Mouse (Mus musculus): ENCODE measurements at regions not wholly inside any gene's neighbourhood (a gene's known extent, or its start where the extent isn't known, plus 50 kb on each side); places are given as distances from the start of the nearest gene placed in this dataset.

DNA sequence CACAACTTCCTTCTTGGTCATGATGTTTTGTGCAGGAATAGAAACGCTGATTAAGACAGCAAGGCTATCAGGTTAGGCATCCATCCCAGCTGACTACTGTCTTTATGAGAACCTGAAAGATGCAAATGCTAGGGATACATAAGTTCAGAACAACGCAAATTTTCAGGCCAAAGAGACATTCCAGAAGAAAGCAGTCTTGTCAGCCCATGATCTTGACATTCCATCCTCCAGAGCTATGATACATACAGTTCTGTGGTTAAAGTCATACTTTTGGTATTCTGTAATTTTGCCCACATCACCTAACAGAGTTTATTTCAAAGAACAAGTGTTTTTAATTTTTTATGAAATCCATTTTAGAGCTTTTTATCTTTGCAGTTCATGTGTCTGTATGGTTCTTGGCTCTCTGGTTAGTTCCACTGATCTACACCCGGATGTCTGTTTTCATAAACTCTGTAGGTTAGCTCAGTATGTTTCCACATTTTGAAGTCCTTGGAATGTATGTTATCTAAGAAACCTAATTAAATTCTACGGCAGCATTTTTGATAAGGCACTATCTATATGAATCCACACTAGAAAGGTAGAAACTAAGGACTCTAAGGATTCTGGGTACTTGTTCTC, 88.5 kb upstream of the Kcna4 start:
- H3K4me3 ChIP-seq, result no peak overlapping the region
- WGBS, result 87% methylated on average over 4 of the region's 4 CpGs

GRCm38 (mm10) chr2:107202474-107202858, 88.0 kb upstream of the Kcna4 start:
- WGBS, result 70% methylated on average over 3 of the region's 3 CpGs
- Histone ChIP-seq H3K9ac (no peak overlapping the region), H3K27me3 (no peaks in the 10 kb centered on the region), H3K4me1 (no peaks in the 10 kb centered on the region), H3K4me2 (no peak overlapping the region), H3K36me3 (ENCODE audit: poor library complexity, severe bottlenecking) (no peaks in the 10 kb centered on the region), H3K27ac (no peak overlapping the region), H3K4me3 (no peak overlapping the region), H3K9me3 (replicated peaks) (no peaks in the 10 kb centered on the region)
- ATAC-seq, result peak; percentile 61; the same call in 1 of the 2 replicates

More for the DNA sequence above, 88.5 kb upstream of the Kcna4 start:
- no peak overlapping the region for H3K4me2 ChIP-seq
- H3K36me3 ChIP-seq (ENCODE audit: poor library complexity, severe bottlenecking), result no peaks in the 10 kb centered on the region
- no peaks in the 10 kb centered on the region for H3K9me3 ChIP-seq (replicated peaks)
- H3K27ac ChIP-seq, result no peak overlapping the region
- ATAC-seq, result 0 out of 2 replicates have a peak, but pooled peaks have one; percentile 50
- H3K9ac ChIP-seq, result no peak overlapping the region
- H3K4me1 ChIP-seq, result no peaks in the 10 kb centered on the region
- H3K27me3 ChIP-seq, result no peaks in the 10 kb centered on the region

GRCm38 (mm10) chr2:107221544-107221943, 68.9 kb upstream of the Kcna4 start:
- no peak overlapping the region for H3K4me2 ChIP-seq
- 80% methylated on average over 1 of the region's 1 CpGs for WGBS
- H3K27me3 ChIP-seq, result no peaks in the 10 kb centered on the region
- no peak overlapping the region for H3K4me3 ChIP-seq
- H3K27ac ChIP-seq, result no peak overlapping the region
- no peaks in the 10 kb centered on the region for H3K9me3 ChIP-seq (replicated peaks)
- H3K36me3 ChIP-seq (ENCODE audit: poor library complexity, severe bottlenecking), result no peaks in the 10 kb centered on the region
- H3K9ac ChIP-seq, result no peak overlapping the region
- ATAC-seq, result no peak
- H3K4me1 ChIP-seq, result no peaks in the 10 kb centered on the region

DNA sequence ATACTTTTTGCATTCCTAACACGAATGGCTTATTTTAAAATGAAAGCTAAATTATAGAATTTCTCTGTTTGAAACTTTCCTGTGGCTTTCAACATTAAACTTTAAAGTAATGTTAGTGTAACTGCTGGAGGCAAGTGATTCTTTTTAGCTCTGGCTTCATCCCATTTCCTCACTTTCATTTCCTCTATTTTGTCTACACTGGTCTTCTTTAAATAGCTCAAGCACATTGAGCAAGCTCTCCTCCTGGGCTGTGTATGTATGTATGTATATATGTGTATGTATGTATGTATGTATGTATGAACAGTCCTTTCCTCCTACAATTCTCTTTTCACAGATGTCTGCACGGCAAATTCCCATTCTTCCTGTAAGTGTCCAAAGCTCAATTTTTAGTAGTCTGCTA, 65.8 kb upstream of the Kcna4 start:
- no peak overlapping the region for H3K4me3 ChIP-seq
- H3K4me2 ChIP-seq, result no peak overlapping the region
- H3K27ac ChIP-seq, result no peak overlapping the region
- no peaks in the 10 kb centered on the region for H3K4me1 ChIP-seq
- no peaks in the 10 kb centered on the region for H3K9me3 ChIP-seq (replicated peaks)
- no peaks in the 10 kb centered on the region for H3K36me3 ChIP-seq (ENCODE audit: poor library complexity, severe bottlenecking)
- 85% methylated on average over 2 of the region's 2 CpGs for WGBS
- ATAC-seq, result no peak
- no peak overlapping the region for H3K9ac ChIP-seq
- no peaks in the 10 kb centered on the region for H3K27me3 ChIP-seq

GRCm38 (mm10) chr2:107227486-107227885, 63.0 kb upstream of the Kcna4 start:
- Histone ChIP-seq H3K27me3 (no peaks in the 10 kb centered on the region), H3K4me3 (no peak overlapping the region), H3K9me3 (replicated peaks) (no peaks in the 10 kb centered on the region), H3K9ac (no peak overlapping the region), H3K4me2 (no peak overlapping the region), H3K4me1 (no peaks in the 10 kb centered on the region), H3K36me3 (ENCODE audit: poor library complexity, severe bottlenecking) (no peaks in the 10 kb centered on the region), H3K27ac (no peak overlapping the region)
- 92% methylated on average over 2 of the region's 2 CpGs for WGBS
- ATAC-seq, result no peak

GRCm38 (mm10) chr2:107228287-107228686, 62.2 kb upstream of the Kcna4 start:
- Histone ChIP-seq H3K4me1 (no peaks in the 10 kb centered on the region), H3K27me3 (no peaks in the 10 kb centered on the region), H3K9ac (no peak overlapping the region), H3K9me3 (replicated peaks) (no peaks in the 10 kb centered on the region), H3K36me3 (ENCODE audit: poor library complexity, severe bottlenecking) (no peaks in the 10 kb centered on the region), H3K4me2 (no peak overlapping the region), H3K27ac (no peak overlapping the region), H3K4me3 (no peak overlapping the region)
- no peak for ATAC-seq
- 80% methylated on average over 1 of the region's 1 CpGs for WGBS

DNA sequence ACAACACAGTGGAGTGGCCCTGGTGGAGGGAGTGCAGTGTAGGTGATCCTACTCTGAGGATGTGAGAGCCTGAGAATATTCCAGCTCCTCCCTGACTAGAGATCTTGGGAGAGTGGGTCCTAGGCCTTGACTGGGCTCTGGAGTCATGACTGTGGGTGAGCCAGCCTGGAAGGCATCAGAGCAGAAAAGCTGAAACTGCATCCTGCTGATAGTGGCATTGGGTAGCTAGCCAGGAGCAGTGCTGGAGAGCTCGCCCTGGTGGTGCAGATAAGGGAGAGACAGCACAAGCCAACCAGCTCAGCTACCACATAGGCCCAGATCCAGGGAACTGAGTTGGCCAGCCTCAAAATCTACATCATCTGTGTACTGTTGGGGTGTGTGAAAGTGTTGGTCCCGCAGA, 58.8 kb upstream of the Kcna4 start:
- H3K9me3 ChIP-seq (replicated peaks), result no peaks in the 10 kb centered on the region
- 64% methylated on average over 2 of the region's 2 CpGs for WGBS

DNA sequence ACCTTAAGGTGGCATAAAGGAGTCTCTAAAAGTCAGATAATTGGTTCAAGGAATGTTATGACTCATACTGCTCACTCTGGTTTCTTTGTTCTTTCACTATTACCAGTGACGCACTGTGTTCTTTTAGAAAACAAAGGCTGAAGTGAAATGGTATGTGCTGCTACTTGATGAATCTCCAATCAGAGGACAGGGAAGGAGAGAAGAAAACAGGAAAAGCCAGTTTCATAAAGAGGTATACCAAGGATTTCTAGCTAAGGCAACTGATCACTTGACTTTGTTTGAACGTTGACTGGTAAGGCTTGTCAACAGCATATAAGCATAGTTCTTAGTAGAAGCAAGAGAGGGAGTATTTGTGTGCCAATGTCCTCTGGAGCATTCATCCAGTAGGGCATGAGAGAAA, 57.6 kb upstream of the Kcna4 start:
- H3K9ac ChIP-seq, result no peak overlapping the region
- 69% methylated on average over 2 of the region's 2 CpGs for WGBS
- H3K4me2 ChIP-seq, result no peak overlapping the region
- no peak overlapping the region for H3K27ac ChIP-seq
- H3K4me1 ChIP-seq, result no peaks in the 10 kb centered on the region
- H3K27me3 ChIP-seq, result no peaks in the 10 kb centered on the region
- no peak for ATAC-seq
- H3K36me3 ChIP-seq (ENCODE audit: poor library complexity, severe bottlenecking), result no peaks in the 10 kb centered on the region
- no peaks in the 10 kb centered on the region for H3K9me3 ChIP-seq (replicated peaks)
- H3K4me3 ChIP-seq, result no peak overlapping the region

More for the DNA sequence above, 58.8 kb upstream of the Kcna4 start:
- no peak overlapping the region for H3K9ac ChIP-seq
- H3K27ac ChIP-seq, result no peak overlapping the region
- H3K27me3 ChIP-seq, result no peaks in the 10 kb centered on the region
- H3K4me3 ChIP-seq, result no peak overlapping the region
- H3K4me1 ChIP-seq, result no peaks in the 10 kb centered on the region
- H3K4me2 ChIP-seq, result no peak overlapping the region
- no peak for ATAC-seq
- no peaks in the 10 kb centered on the region for H3K36me3 ChIP-seq (ENCODE audit: poor library complexity, severe bottlenecking)

Measured in forebrain, embryonic 13.5 days (tissue).